Mouse (Mus musculus) liver, embryonic 14.5 days (tissue): ENCODE measurements around the gene Cldn7. TPM values are rescaled to one million over a fixed set of nuclear protein-coding genes. Genes with fewer than 3 reads are reported as not detected.
A peak's percentile ranks its signal among the peaks of the same experiment; 100 is the strongest.
"Not testable (repeated sequence)": the region's sequence is repeated elsewhere in the genome, so short reads cannot be mapped to it uniquely, and the experiment has no call there.

ENCODE experiments used
- ATAC-seq: fragments of 200-750 bp; cut with Nextera tagmentation; 2 replicates; pipeline ENCODE4 v1.8.0; 2017; ENCODE audit warnings: moderate number of reproducible peaks, mild to moderate bottlenecking, moderate library complexity; ENCODE audit not compliant: insufficient read depth
- DNase-seq, 3 experiments: peaks; one replicate each; pipeline ENCODE4 v3.0.0-alpha.2; 2012 to 2013; ENCODE audit warnings: low read depth in 3 of 3, low spot score in 3 of 3
- H3K27ac ChIP-seq: fragments of 300-500 bp; sonication (generic); 2 replicates; pipeline ENCODE4 v1.5.1; 2014; ENCODE audit warnings: moderate library complexity, mild to moderate bottlenecking, control low read depth, inconsistent platforms
- H3K27me3 ChIP-seq: fragments of 300-500 bp; sonication (generic); 2 replicates; pipeline ENCODE4 v1.6.1; 2014; ENCODE audit warnings: mild to moderate bottlenecking, low read length, moderate library complexity; ENCODE audit not compliant: control insufficient read depth, insufficient read depth
- H3K36me3 ChIP-seq: fragments of 300-500 bp; sonication (generic); replicated peaks from 2 replicates; pipeline ENCODE4 v1.6.1; 2014; ENCODE audit warnings: low read depth; ENCODE audit not compliant: control insufficient read depth, insufficient read depth
- H3K4me1 ChIP-seq, 2 experiments: fragments of 200-500 bp in 1 of 2; fragments of 300-500 bp in 1 of 2; sonication (generic) in 1 of 2; replicated peaks; 2 replicates each; pipeline ENCODE4 v1.6.1; 2012 to 2014; ENCODE audit warnings: antibody characterized with exemption in 1 of 2, inconsistent platforms in 1 of 2, low read length in 1 of 2; ENCODE audit not compliant: control insufficient read depth in 2 of 2, insufficient read depth in 2 of 2
- H3K4me2 ChIP-seq: fragments of 300-500 bp; sonication (generic); 2 replicates; pipeline ENCODE4 v1.6.1; 2014; ENCODE audit warnings: low read depth, mild to moderate bottlenecking, control low read depth, moderate library complexity
- H3K4me3 ChIP-seq, 2 experiments: fragments of 200-500 bp in 1 of 2; fragments of 300-500 bp in 1 of 2; sonication (generic) in 1 of 2; 2 replicates each; pipeline ENCODE4 v1.5.1; 2012 to 2014; ENCODE audit warnings: low read depth in 2 of 2, low read length in 2 of 2, mild to moderate bottlenecking in 2 of 2, control low read depth in 1 of 2, inconsistent platforms in 1 of 2, moderate library complexity in 1 of 2; ENCODE audit not compliant: insufficient read depth in 1 of 2
- H3K9ac ChIP-seq: fragments of 300-500 bp; sonication (generic); replicated peaks from 2 replicates; pipeline ENCODE4 v1.6.1; 2014; ENCODE audit warnings: mild to moderate bottlenecking, control low read depth, moderate library complexity
- H3K9me3 ChIP-seq: fragments of 300-500 bp; sonication (generic); 2 replicates; pipeline ENCODE4 v1.6.1; 2016; ENCODE audit warnings: low read length, mixed read lengths; ENCODE audit not compliant: control insufficient read depth
- CTCF ChIP-seq: IDR thresholded peaks from 2 replicates; pipeline ENCODE4 v1.5.1; 2016; ENCODE audit warnings: antibody characterized with exemption, low read depth, control low read depth
- EP300 ChIP-seq: IDR thresholded peaks from 2 replicates; pipeline ENCODE4 v1.6.1; 2016; ENCODE audit warnings: antibody characterized with exemption, low read depth
- WGBS: fragments of 180-500 bp; shearing (Covaris S2); extraction: QIAGEN DNeasy Blood & Tissue Kit; methylation state at CpG from one replicate; pipeline ENCODE4 v1.1.7; 2014; ENCODE audit not compliant: insufficient replicate concordance; 5-methylcytosine and 5-hydroxymethylcytosine counted together
- polyA plus RNA-seq, 2 experiments: library from polyadenylated mRNA; depleted of rRNA in 1 of 2; stranded (reverse) in 1 of 2; unstranded in 1 of 2; fragments of >200 nt; fragmentation: Nextera tagmentation in 1 of 2; extraction: Ambion mirVana in 1 of 2; gene quantifications; 2 replicates each; pipeline versions ENCODE4 v1.2.1 to v1.2.3; 2012 to 2014

The Cldn7 gene
- polyA plus RNA-seq, 2 experiments, result 2.0 to 2.2 TPM

- ATAC-seq (no peak), DNase-seq (no peak)
- peaks cover 5% of the 10 kb centered on the region for H3K27me3 ChIP-seq
- no peak overlapping the region for H3K4me3 ChIP-seq
- H3K9ac ChIP-seq, result no peak overlapping the region
- no peaks in the 10 kb centered on the region for H3K9me3 ChIP-seq
- no peak overlapping the region for H3K4me2 ChIP-seq
- peaks cover 5% of the 10 kb centered on the region in 2 experiments for H3K4me1 ChIP-seq
- TF ChIP-seq CTCF (no peak), EP300 (no peak)
- H3K27ac ChIP-seq, result no peak overlapping the region
- H3K36me3 ChIP-seq, result no peaks in the 10 kb centered on the region
- 25% methylated on average over 4 of the region's 4 CpGs for WGBS
Measured at GRCm38 (mm10) chr11:69929712-69930111, 34.9 kb upstream of the Cldn7 start.

- not testable (repeated sequence) for H3K4me2 ChIP-seq
Measured at GRCm38 (mm10) chr11:69930176-69930575, 34.4 kb upstream of the Cldn7 start.

DNA sequence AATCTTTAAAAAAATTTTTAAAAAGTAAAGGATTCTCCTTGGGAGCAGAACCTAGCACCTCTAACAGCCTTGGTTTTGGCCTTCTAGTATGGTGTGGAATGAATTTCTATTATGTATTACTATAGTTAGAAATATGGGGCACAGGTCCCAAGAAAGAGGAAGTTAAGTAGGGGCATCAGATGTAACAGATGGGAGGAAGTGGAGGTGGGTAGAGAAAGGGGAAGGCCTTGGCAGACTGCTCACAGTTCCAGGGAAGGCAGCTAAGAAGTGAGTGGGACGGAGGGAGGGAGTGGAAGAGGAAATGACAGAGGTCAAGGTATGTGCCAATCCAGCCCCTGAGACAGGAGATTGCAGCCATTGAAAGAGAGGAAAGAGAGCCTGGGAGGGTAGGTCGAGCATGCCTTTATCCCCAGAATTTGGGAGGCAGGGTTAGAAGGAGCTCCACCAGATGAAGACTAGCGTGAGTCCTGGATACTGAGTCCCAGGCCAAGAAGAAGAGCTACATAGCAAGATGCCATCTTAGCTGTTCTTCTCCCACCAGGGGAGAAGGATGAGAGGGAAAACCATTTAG, 33.5 kb upstream of the Cldn7 start:
- Histone ChIP-seq H3K4me2 (no peak overlapping the region), H3K9me3 (no peaks in the 10 kb centered on the region), H3K9ac (no peak overlapping the region), H3K27me3 (peaks cover 19% of the 10 kb centered on the region), H3K4me3 (no peak overlapping the region), H3K27ac (no peak overlapping the region), H3K36me3 (no peaks in the 10 kb centered on the region), H3K4me1 (peaks cover 10 to 12% of the 10 kb centered on the region in 2 experiments)
- ATAC-seq, result no peak
- 39% methylated on average over 3 of the region's 3 CpGs for WGBS
- no peak for DNase-seq
- TF ChIP-seq EP300, result no peak
- no peak for TF ChIP-seq CTCF

More at GRCm38 (mm10) chr11:69930176-69930575, 34.4 kb upstream of the Cldn7 start:
- not testable (repeated sequence) for ATAC-seq, H3K9me3 ChIP-seq, DNase-seq, H3K9ac ChIP-seq, H3K36me3 ChIP-seq, H3K4me1 ChIP-seq, H3K27me3 ChIP-seq, H3K27ac ChIP-seq, H3K4me3 ChIP-seq
- 71% methylated on average over 8 of the region's 8 CpGs for WGBS

GRCm38 (mm10) chr11:69931769-69932168, 32.8 kb upstream of the Cldn7 start:
- 51% methylated on average over 8 of the region's 8 CpGs for WGBS
- peaks cover 10 to 12% of the 10 kb centered on the region in 2 experiments for H3K4me1 ChIP-seq
- no peak overlapping the region for H3K27ac ChIP-seq
- H3K36me3 ChIP-seq, result no peaks in the 10 kb centered on the region
- peaks cover 26% of the 10 kb centered on the region for H3K27me3 ChIP-seq
- H3K4me2 ChIP-seq, result no peak overlapping the region
- no peak overlapping the region for H3K9ac ChIP-seq
- H3K9me3 ChIP-seq, result no peaks in the 10 kb centered on the region
- TF ChIP-seq CTCF (no peak), EP300 (no peak)
- ATAC-seq (no peak), DNase-seq (no peak)
- no peak overlapping the region for H3K4me3 ChIP-seq

DNA sequence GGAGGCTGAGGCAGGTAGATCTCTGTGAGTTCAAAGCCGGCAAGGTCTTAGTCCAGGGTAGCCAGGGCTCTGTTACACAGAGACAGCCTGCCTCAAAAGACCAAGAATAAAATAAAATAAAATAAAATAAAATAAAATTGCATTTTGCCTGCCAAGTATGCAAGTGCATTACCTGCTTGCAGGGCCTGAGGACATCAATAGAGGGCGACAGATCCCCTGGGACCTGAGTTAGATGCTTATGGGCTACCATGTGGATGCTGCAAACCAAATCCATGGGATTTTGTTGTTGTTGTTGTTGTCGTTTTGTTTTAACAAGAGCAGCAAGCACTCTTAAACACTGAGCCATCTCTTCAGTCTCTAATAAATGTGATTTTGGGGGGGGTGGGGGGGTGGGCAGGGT, 32.3 kb upstream of the Cldn7 start:
- no peak for DNase-seq
- no peak overlapping the region for H3K27ac ChIP-seq
- no peak for ATAC-seq

More for the DNA sequence above, 32.3 kb upstream of the Cldn7 start:
- no peak overlapping the region for H3K4me2 ChIP-seq
- no peaks in the 10 kb centered on the region for H3K9me3 ChIP-seq
- TF ChIP-seq CTCF (peak; percentile 60), EP300 (no peak)
- no peak overlapping the region for H3K9ac ChIP-seq
- H3K4me1 ChIP-seq, result peaks cover 10 to 12% of the 10 kb centered on the region in 2 experiments
- 26% methylated on average over 3 of the region's 3 CpGs for WGBS
- H3K36me3 ChIP-seq, result no peaks in the 10 kb centered on the region
- no peak overlapping the region for H3K4me3 ChIP-seq
- peaks cover 31% of the 10 kb centered on the region for H3K27me3 ChIP-seq
